Mouse (Mus musculus): Measurements from ENCODE around the gene 1700029H14Rik.

GRCm38 (mm10) chr8:13589071-13589470 lies 26.8 kb upstream of the 1700029H14Rik start:
- TF ChIP-seq POLR2A (IDR thresholded peaks at IDR 0.05; ENCODE audit: borderline replicate concordance, control insufficient read depth, low read depth, low read length) (no peak), CTCF (IDR thresholded peaks at IDR 0.05; ENCODE audit: control insufficient read depth, insufficient read depth, low read length) (no peak)

All from bone marrow, adult 2 months (tissue).